Mouse (Mus musculus) heart, embryonic 10.5 days (tissue): Measurements from ENCODE around the gene Atf7. TPM values are rescaled to one million over a fixed set of nuclear protein-coding genes. Genes with fewer than 3 reads are reported as not detected.

Experiments used
- DNase-seq: peaks from one replicate; pipeline ENCODE4 v3.0.0-alpha.2; 2017; ENCODE audit warnings: low spot score
- H3K27ac ChIP-seq: fragments of 300-500 bp; sonication (generic); 2 replicates; pipeline ENCODE4 v1.5.1; 2016; ENCODE audit warnings: mild to moderate bottlenecking
- H3K27me3 ChIP-seq: fragments of 300-500 bp; sonication (generic); 2 replicates; pipeline ENCODE4 v1.6.1; 2016; ENCODE audit warnings: mild to moderate bottlenecking; ENCODE audit not compliant: poor library complexity, insufficient read depth, severe bottlenecking
- H3K36me3 ChIP-seq: fragments of 300-500 bp; sonication (generic); 2 replicates; pipeline ENCODE4 v1.6.1; 2016; ENCODE audit warnings: mild to moderate bottlenecking, moderate library complexity
- H3K4me1 ChIP-seq: fragments of 300-500 bp; sonication (generic); 2 replicates; pipeline ENCODE4 v1.6.1; 2016; ENCODE audit warnings: mild to moderate bottlenecking
- H3K4me3 ChIP-seq: fragments of 300-500 bp; sonication (generic); 2 replicates; pipeline ENCODE4 v1.5.1; 2016; ENCODE audit warnings: mild to moderate bottlenecking, moderate library complexity
- H3K9me3 ChIP-seq: fragments of 300-500 bp; sonication (generic); 2 replicates; pipeline ENCODE4 v1.6.1; 2016; ENCODE audit warnings: mild to moderate bottlenecking, moderate library complexity
- WGBS: fragments of 180-500 bp; shearing (Covaris S2); methylation state at CpG from one replicate; pipeline ENCODE4 v1.1.7; 2016; 5-methylcytosine and 5-hydroxymethylcytosine counted together
- polyA plus RNA-seq: library from polyadenylated mRNA; unstranded; fragments of >200 nt; fragmentation: Nextera tagmentation; extraction: Ambion mirVana; gene quantifications from 2 replicates; pipeline ENCODE4 v1.2.1, GENCODE M21; 2016

Atf7 gene
- polyA plus RNA-seq, 1 experiment from 2014 or later, result 24.3 TPM

- Histone ChIP-seq H3K4me1 (peaks cover 48% of the 10 kb centered on the region), H3K27me3 (no peaks in the 10 kb centered on the region), H3K36me3 (peaks cover 16% of the 10 kb centered on the region), H3K9me3 (no peaks in the 10 kb centered on the region), H3K27ac (peak within 1 kb of the TSS; percentile 98), H3K4me3 (peak within 1 kb of the TSS; percentile 81)
- WGBS, result under 1% methylated on average over 41 of the region's 43 CpGs
- DNase-seq, result peak; percentile 91
Observed at GRCm38 (mm10) chr15:102516728-102517404, 108.4 kb downstream of the Atf7 start, which contains the start of gene Map3k12. Gene Map3k12 (minus strand): TSS chr15:102517064.

GRCm38 (mm10) chr15:102516293-102516692, 109.0 kb downstream of the Atf7 start:
- Histone ChIP-seq H3K4me3 (peak overlapping the region; percentile 81), H3K36me3 (peaks cover 11% of the 10 kb centered on the region), H3K4me1 (peaks cover 54% of the 10 kb centered on the region), H3K9me3 (no peaks in the 10 kb centered on the region), H3K27ac (peak overlapping the region; percentile 88), H3K27me3 (no peaks in the 10 kb centered on the region)
- DNase-seq, result peak; percentile 77
- under 1% methylated on average over 12 of the region's 12 CpGs for WGBS

- Histone ChIP-seq H3K4me1 (peaks cover 58% of the 10 kb centered on the region), H3K27me3 (no peaks in the 10 kb centered on the region), H3K9me3 (no peaks in the 10 kb centered on the region), H3K36me3 (peaks cover 6% of the 10 kb centered on the region; the same call in 1 of the 2 replicates), H3K27ac (peak overlapping the region; percentile 88), H3K4me3 (peak overlapping the region; percentile 81)
- WGBS, result 51% methylated on average over 4 of the region's 4 CpGs
- peak; percentile 56 for DNase-seq
Observed at GRCm38 (mm10) chr15:102515791-102516190, 109.5 kb downstream of the Atf7 start.

- Histone ChIP-seq H3K36me3 (0 out of 2 replicates have a peak, but pooled peaks cover under 1% of the 10 kb centered on the region), H3K27me3 (no peaks in the 10 kb centered on the region), H3K4me1 (peaks cover 54% of the 10 kb centered on the region), H3K4me3 (0 out of 2 replicates have a peak overlapping the region, but pooled peaks have one; percentile 81), H3K9me3 (no peaks in the 10 kb centered on the region), H3K27ac (0 out of 2 replicates have a peak overlapping the region, but pooled peaks have one; percentile 88)
- DNase-seq, result peak; percentile 9
- 75% methylated on average over 2 of the region's 2 CpGs for WGBS
Observed at GRCm38 (mm10) chr15:102515261-102515660, 110.0 kb downstream of the Atf7 start.

- Histone ChIP-seq H3K27me3 (no peaks in the 10 kb centered on the region), H3K9me3 (no peaks in the 10 kb centered on the region), H3K4me1 (peaks cover 52% of the 10 kb centered on the region), H3K4me3 (no peak overlapping the region), H3K36me3 (no peaks in the 10 kb centered on the region), H3K27ac (no peak overlapping the region)
- 82% methylated on average over 3 of the region's 3 CpGs for WGBS
- DNase-seq, result peak; percentile 17
Observed at GRCm38 (mm10) chr15:102513004-102513403, 112.3 kb downstream of the Atf7 start.

- no peak overlapping the region for H3K4me3 ChIP-seq
- H3K4me1 ChIP-seq, result peaks cover 52% of the 10 kb centered on the region
- no peaks in the 10 kb centered on the region for H3K9me3 ChIP-seq
- DNase-seq, result peak; percentile 74
- H3K27ac ChIP-seq, result no peak overlapping the region
- peaks cover under 1% of the 10 kb centered on the region; the same call in 1 of the 2 replicates for H3K36me3 ChIP-seq
- no peaks in the 10 kb centered on the region for H3K27me3 ChIP-seq
Observed at GRCm38 (mm10) chr15:102512471-102512870, 112.8 kb downstream of the Atf7 start.

GRCm38 (mm10) chr15:102512010-102512409, 113.3 kb downstream of the Atf7 start:
- H3K4me3 ChIP-seq, result peak overlapping the region; percentile 78; the same call in 1 of the 2 replicates
- H3K27ac ChIP-seq, result peak overlapping the region; percentile 62; the same call in 1 of the 2 replicates
- H3K27me3 ChIP-seq, result no peaks in the 10 kb centered on the region
- H3K36me3 ChIP-seq, result peaks cover 3% of the 10 kb centered on the region; the same call in 1 of the 2 replicates
- H3K4me1 ChIP-seq, result peaks cover 50% of the 10 kb centered on the region
- H3K9me3 ChIP-seq, result no peaks in the 10 kb centered on the region
- DNase-seq, result peak; percentile 70
- WGBS, result 36% methylated on average over 5 of the region's 5 CpGs

- Histone ChIP-seq H3K4me3 (peak overlapping the region; percentile 78), H3K36me3 (peaks cover 6% of the 10 kb centered on the region; the same call in 1 of the 2 replicates), H3K27ac (peak overlapping the region; percentile 88; the same call in 1 of the 2 replicates), H3K27me3 (no peaks in the 10 kb centered on the region), H3K4me1 (peaks cover 44% of the 10 kb centered on the region), H3K9me3 (no peaks in the 10 kb centered on the region)
- 22% methylated on average over 6 of the region's 6 CpGs for WGBS
- DNase-seq, result peak; percentile 75
Observed at GRCm38 (mm10) chr15:102511285-102511833, 113.9 kb downstream of the Atf7 start.

- peak overlapping the region; percentile 78 for H3K4me3 ChIP-seq
- DNase-seq, result peak; percentile 97
- peak overlapping the region; percentile 88 for H3K27ac ChIP-seq
- H3K4me1 ChIP-seq, result peaks cover 38% of the 10 kb centered on the region
- peaks cover 6% of the 10 kb centered on the region; the same call in 1 of the 2 replicates for H3K36me3 ChIP-seq
- H3K9me3 ChIP-seq, result no peaks in the 10 kb centered on the region
- WGBS, result 2% methylated on average over 34 of the region's 34 CpGs
- no peaks in the 10 kb centered on the region for H3K27me3 ChIP-seq
Observed at GRCm38 (mm10) chr15:102510590-102511284, 114.5 kb downstream of the Atf7 start.

GRCm38 (mm10) chr15:102510110-102510509, 115.2 kb downstream of the Atf7 start:
- WGBS, result 6% methylated on average over 9 of the region's 9 CpGs
- peak overlapping the region; percentile 78 for H3K4me3 ChIP-seq
- H3K27ac ChIP-seq, result peak overlapping the region; percentile 88
- DNase-seq, result no peak
- peaks cover 13% of the 10 kb centered on the region; the same call in 1 of the 2 replicates for H3K36me3 ChIP-seq
- H3K9me3 ChIP-seq, result no peaks in the 10 kb centered on the region
- no peaks in the 10 kb centered on the region for H3K27me3 ChIP-seq
- peaks cover 38% of the 10 kb centered on the region for H3K4me1 ChIP-seq

- H3K9me3 ChIP-seq, result no peaks in the 10 kb centered on the region
- no peaks in the 10 kb centered on the region for H3K27me3 ChIP-seq
- H3K36me3 ChIP-seq, result peaks cover 30% of the 10 kb centered on the region
- no peak overlapping the region for H3K27ac ChIP-seq
- H3K4me1 ChIP-seq, result peaks cover 38% of the 10 kb centered on the region
- WGBS, result 83% methylated on average over 3 of the region's 3 CpGs
- peak; percentile 54 for DNase-seq
- no peak overlapping the region for H3K4me3 ChIP-seq
Observed at GRCm38 (mm10) chr15:102508336-102508735, 116.9 kb downstream of the Atf7 start.

GRCm38 (mm10) chr15:102507561-102507960, 117.7 kb downstream of the Atf7 start:
- peaks cover 34% of the 10 kb centered on the region for H3K4me1 ChIP-seq
- no peak overlapping the region for H3K27ac ChIP-seq
- peaks cover 38% of the 10 kb centered on the region for H3K36me3 ChIP-seq
- H3K27me3 ChIP-seq, result no peaks in the 10 kb centered on the region
- no peaks in the 10 kb centered on the region for H3K9me3 ChIP-seq
- no peak overlapping the region for H3K4me3 ChIP-seq
- DNase-seq, result peak; percentile 66

- Histone ChIP-seq H3K36me3 (peaks cover 45% of the 10 kb centered on the region), H3K4me1 (peaks cover 27% of the 10 kb centered on the region), H3K4me3 (no peak overlapping the region), H3K27me3 (no peaks in the 10 kb centered on the region), H3K27ac (no peak overlapping the region), H3K9me3 (no peaks in the 10 kb centered on the region)
- DNase-seq, result peak; percentile 22
- WGBS, result 88% methylated on average over 1 of the region's 1 CpGs
Observed at GRCm38 (mm10) chr15:102506864-102507263, 118.4 kb downstream of the Atf7 start.
